Mouse (Mus musculus): ENCODE measurements around the gene Foxo1. TPM values are rescaled to one million over a fixed set of nuclear protein-coding genes. Genes with fewer than 3 reads are reported as not detected.

Foxo1 gene
- polyA plus RNA-seq, 1 experiment from 2014 or later, result 4.6 TPM

- no peaks in the 10 kb centered on the region for H3K4me1 ChIP-seq (replicated peaks; ENCODE audit: control insufficient read depth, insufficient read depth, low read length)
- 14% methylated on average over 17 of the region's 17 CpGs for WGBS
- no peaks in the 10 kb centered on the region for H3K36me3 ChIP-seq (ENCODE audit: control insufficient read depth, insufficient read depth)
- no peaks in the 10 kb centered on the region for H3K9me3 ChIP-seq (ENCODE audit: control insufficient read depth)
- no peak overlapping the region for H3K9ac ChIP-seq (ENCODE audit: low read depth, low read length)
- no peak overlapping the region for H3K27ac ChIP-seq (ENCODE audit: low read depth, low read length)
- peak overlapping the region; percentile 97 for H3K4me2 ChIP-seq (replicated peaks; ENCODE audit: low read depth)
- TF ChIP-seq CTCF (IDR thresholded peaks at IDR 0.05; ENCODE audit: low read depth), result no peak
- peak overlapping the region; percentile 91 for H3K4me3 ChIP-seq (ENCODE audit: low read depth, low read length)
- no peak for ATAC-seq
- H3K27me3 ChIP-seq (replicated peaks; ENCODE audit: control insufficient read depth, insufficient read depth, low read length), result no peaks in the 10 kb centered on the region
Measured at GRCm38 (mm10) chr3:52266606-52267160, 1.5 kb upstream of the Foxo1 start.

DNA sequence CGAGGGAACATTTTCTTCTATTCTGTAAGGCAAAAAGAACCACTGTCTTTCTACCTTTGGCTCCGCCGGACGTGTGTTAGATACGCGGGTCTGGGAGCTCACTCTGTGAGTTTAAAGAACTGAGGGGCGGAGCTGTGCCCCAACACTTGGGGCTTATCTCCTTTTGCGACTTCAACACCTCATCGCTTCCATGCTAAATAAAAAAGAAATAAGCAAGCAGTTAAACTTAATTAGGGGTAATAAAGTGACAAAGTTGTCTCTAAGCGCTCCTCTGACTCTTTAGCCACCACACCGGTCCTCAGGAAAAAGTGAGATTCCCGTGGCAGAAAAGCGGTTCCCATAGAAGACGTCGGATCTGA, 864 bp upstream of the Foxo1 start:
- ATAC-seq, result no peak

DNA sequence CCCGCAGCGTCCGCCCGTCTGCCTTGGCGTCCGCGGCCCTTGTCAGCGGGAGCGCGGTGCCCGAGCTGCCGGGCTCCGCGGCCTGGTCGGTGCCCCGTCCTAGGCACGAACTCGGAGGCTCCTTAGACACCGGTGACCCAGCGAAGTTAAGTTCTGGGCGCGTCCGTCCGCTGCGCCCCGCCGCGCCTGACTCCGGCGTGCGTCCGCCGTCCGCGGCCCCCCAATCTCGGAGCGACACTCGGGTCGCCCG, 276 bp downstream of the Foxo1 start:
- 0% methylated on average over 39 of the region's 40 CpGs for WGBS
- Histone ChIP-seq H3K9me3 (ENCODE audit: control insufficient read depth) (no peaks in the 10 kb centered on the region), H3K36me3 (ENCODE audit: control insufficient read depth, insufficient read depth) (no peaks in the 10 kb centered on the region), H3K9ac (ENCODE audit: low read depth, low read length) (peak overlapping the region; percentile 89), H3K27ac (ENCODE audit: low read depth, low read length) (peak overlapping the region; percentile 98), H3K4me2 (replicated peaks; ENCODE audit: low read depth) (peak overlapping the region; percentile 97), H3K4me1 (replicated peaks; ENCODE audit: control insufficient read depth, insufficient read depth, low read length) (no peaks in the 10 kb centered on the region), H3K27me3 (replicated peaks; ENCODE audit: control insufficient read depth, insufficient read depth, low read length) (no peaks in the 10 kb centered on the region), H3K4me3 (ENCODE audit: low read depth, low read length) (peak overlapping the region; percentile 91)
- ATAC-seq, result no peak; the same call in 1 of the 2 replicates
- no peak for TF ChIP-seq CTCF (IDR thresholded peaks at IDR 0.05; ENCODE audit: low read depth)

More for the DNA sequence above, 864 bp upstream of the Foxo1 start:
- WGBS, result under 1% methylated on average over 15 of the region's 15 CpGs
- Histone ChIP-seq H3K9ac (ENCODE audit: low read depth, low read length) (peak overlapping the region; percentile 59), H3K27me3 (replicated peaks; ENCODE audit: control insufficient read depth, insufficient read depth, low read length) (no peaks in the 10 kb centered on the region), H3K4me2 (replicated peaks; ENCODE audit: low read depth) (peak overlapping the region; percentile 97), H3K27ac (ENCODE audit: low read depth, low read length) (0 out of 2 replicates have a peak overlapping the region, but pooled peaks have one; percentile 42), H3K4me1 (replicated peaks; ENCODE audit: control insufficient read depth, insufficient read depth, low read length) (no peaks in the 10 kb centered on the region), H3K9me3 (ENCODE audit: control insufficient read depth) (no peaks in the 10 kb centered on the region), H3K4me3 (ENCODE audit: low read depth, low read length) (peak overlapping the region; percentile 91), H3K36me3 (ENCODE audit: control insufficient read depth, insufficient read depth) (no peaks in the 10 kb centered on the region)
- TF ChIP-seq CTCF (IDR thresholded peaks at IDR 0.05; ENCODE audit: low read depth), result no peak

DNA sequence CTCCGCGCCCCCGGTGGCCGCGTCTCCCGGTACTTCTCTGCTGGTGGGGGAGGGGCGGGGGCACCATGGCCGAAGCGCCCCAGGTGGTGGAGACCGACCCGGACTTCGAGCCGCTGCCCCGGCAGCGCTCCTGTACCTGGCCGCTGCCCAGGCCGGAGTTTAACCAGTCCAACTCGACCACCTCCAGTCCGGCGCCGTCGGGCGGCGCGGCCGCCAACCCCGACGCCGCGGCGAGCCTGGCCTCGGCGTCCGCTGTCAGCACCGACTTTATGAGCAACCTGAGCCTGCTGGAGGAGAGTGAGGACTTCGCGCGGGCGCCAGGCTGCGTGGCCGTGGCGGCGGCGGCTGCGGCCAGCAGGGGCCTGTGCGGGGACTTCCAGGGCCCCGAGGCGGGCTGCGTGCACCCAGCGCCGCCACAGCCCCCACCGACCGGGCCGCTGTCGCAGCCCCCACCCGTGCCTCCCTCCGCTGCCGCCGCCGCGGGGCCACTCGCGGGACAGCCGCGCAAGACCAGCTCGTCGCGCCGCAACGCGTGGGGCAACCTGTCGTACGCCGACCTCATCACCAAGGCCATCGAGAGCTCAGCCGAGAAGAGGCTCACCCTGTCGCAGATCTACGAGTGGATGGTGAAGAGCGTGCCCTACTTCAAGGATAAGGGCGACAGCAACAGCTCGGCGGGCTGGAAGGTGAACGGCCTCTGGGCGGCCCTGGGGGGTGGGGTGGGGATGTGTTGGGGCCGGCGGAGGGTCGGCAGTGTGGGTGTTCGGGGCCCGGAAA, 789 bp downstream of the Foxo1 start:
- Histone ChIP-seq H3K27me3 (replicated peaks; ENCODE audit: control insufficient read depth, insufficient read depth, low read length) (no peaks in the 10 kb centered on the region), H3K4me3 (ENCODE audit: low read depth, low read length) (peak overlapping the region; percentile 91), H3K9ac (ENCODE audit: low read depth, low read length) (peak overlapping the region; percentile 89), H3K9me3 (ENCODE audit: control insufficient read depth) (no peaks in the 10 kb centered on the region), H3K4me2 (replicated peaks; ENCODE audit: low read depth) (peak overlapping the region; percentile 97), H3K27ac (ENCODE audit: low read depth, low read length) (peak overlapping the region; percentile 98), H3K36me3 (ENCODE audit: control insufficient read depth, insufficient read depth) (no peaks in the 10 kb centered on the region), H3K4me1 (replicated peaks; ENCODE audit: control insufficient read depth, insufficient read depth, low read length) (no peaks in the 10 kb centered on the region)
- under 1% methylated on average over 82 of the region's 89 CpGs for WGBS
- ATAC-seq, result peak; percentile 39
- TF ChIP-seq CTCF (IDR thresholded peaks at IDR 0.05; ENCODE audit: low read depth), result 0 out of 2 replicates have a peak, but pooled peaks have one; percentile 1

- no peak for TF ChIP-seq CTCF (IDR thresholded peaks at IDR 0.05; ENCODE audit: low read depth)
- peak overlapping the region; percentile 98 for H3K27ac ChIP-seq (ENCODE audit: low read depth, low read length)
- WGBS, result under 1% methylated on average over 55 of the region's 55 CpGs
Measured at GRCm38 (mm10) chr3:52269514-52270351, 1.6 kb downstream of the Foxo1 start.

GRCm38 (mm10) chr3:52270511-52270910, 2.4 kb downstream of the Foxo1 start:
- Histone ChIP-seq H3K27ac (ENCODE audit: low read depth, low read length) (peak overlapping the region; percentile 41), H3K36me3 (ENCODE audit: control insufficient read depth, insufficient read depth) (no peaks in the 10 kb centered on the region), H3K4me3 (ENCODE audit: low read depth, low read length) (peak overlapping the region; percentile 91), H3K9me3 (ENCODE audit: control insufficient read depth) (no peaks in the 10 kb centered on the region), H3K4me2 (replicated peaks; ENCODE audit: low read depth) (peak overlapping the region; percentile 97), H3K4me1 (replicated peaks; ENCODE audit: control insufficient read depth, insufficient read depth, low read length) (no peaks in the 10 kb centered on the region), H3K27me3 (replicated peaks; ENCODE audit: control insufficient read depth, insufficient read depth, low read length) (no peaks in the 10 kb centered on the region), H3K9ac (ENCODE audit: low read depth, low read length) (peak overlapping the region; percentile 89)
- ATAC-seq, result no peak
- 10% methylated on average over 3 of the region's 3 CpGs for WGBS
- no peak for TF ChIP-seq CTCF (IDR thresholded peaks at IDR 0.05; ENCODE audit: low read depth)

More at GRCm38 (mm10) chr3:52269514-52270351, 1.6 kb downstream of the Foxo1 start:
- H3K36me3 ChIP-seq (ENCODE audit: control insufficient read depth, insufficient read depth), result no peaks in the 10 kb centered on the region
- no peaks in the 10 kb centered on the region for H3K4me1 ChIP-seq (replicated peaks; ENCODE audit: control insufficient read depth, insufficient read depth, low read length)
- H3K4me3 ChIP-seq (ENCODE audit: low read depth, low read length), result peak overlapping the region; percentile 91
- H3K4me2 ChIP-seq (replicated peaks; ENCODE audit: low read depth), result peak overlapping the region; percentile 97
- peak overlapping the region; percentile 89 for H3K9ac ChIP-seq (ENCODE audit: low read depth, low read length)
- ATAC-seq, result peak; percentile 64
- H3K27me3 ChIP-seq (replicated peaks; ENCODE audit: control insufficient read depth, insufficient read depth, low read length), result no peaks in the 10 kb centered on the region
- H3K9me3 ChIP-seq (ENCODE audit: control insufficient read depth), result no peaks in the 10 kb centered on the region

All from intestine, postnatal 0 days (tissue).